Mouse (Mus musculus) limb, embryonic 12.5 days (tissue): ENCODE measurements around the gene Ctbp2. TPM values are rescaled to one million over a fixed set of nuclear protein-coding genes. Genes with fewer than 3 reads are reported as not detected.
A peak's percentile ranks its signal among the peaks of the same experiment; 100 is the strongest.

Experiments used
- ATAC-seq: fragments of 200-750 bp; cut with Nextera tagmentation; 2 replicates; pipeline ENCODE4 v1.8.0; 2017; ENCODE audit warnings: low read depth, moderate TSS enrichment; ENCODE audit not compliant: insufficient number of reproducible peaks, insufficient read depth, low FRiP score, low TSS enrichment
- H3K27ac ChIP-seq: fragments of 300-500 bp; sonication (generic); 2 replicates; pipeline ENCODE4 v1.5.1; 2016; ENCODE audit warnings: mild to moderate bottlenecking, moderate library complexity
- H3K27me3 ChIP-seq: fragments of 300-500 bp; sonication (generic); 2 replicates; pipeline ENCODE4 v1.6.1; 2016; ENCODE audit warnings: mild to moderate bottlenecking, moderate library complexity
- H3K36me3 ChIP-seq: fragments of 300-500 bp; sonication (generic); 2 replicates; pipeline ENCODE4 v1.6.1; 2016; ENCODE audit warnings: mild to moderate bottlenecking, moderate library complexity
- H3K4me1 ChIP-seq: fragments of 300-500 bp; sonication (generic); replicated peaks from 2 replicates; pipeline ENCODE4 v1.6.1; 2016
- H3K4me2 ChIP-seq: fragments of 300-500 bp; sonication (generic); 2 replicates; pipeline ENCODE4 v1.6.1; 2016; ENCODE audit warnings: mild to moderate bottlenecking, moderate library complexity
- H3K4me3 ChIP-seq: fragments of 300-500 bp; sonication (generic); replicated peaks from 2 replicates; pipeline ENCODE4 v1.5.1; 2016; ENCODE audit warnings: mild to moderate bottlenecking
- H3K9ac ChIP-seq: fragments of 300-500 bp; sonication (generic); replicated peaks from 2 replicates; pipeline ENCODE4 v1.6.1; 2016; ENCODE audit warnings: mild to moderate bottlenecking, moderate library complexity
- H3K9me3 ChIP-seq: fragments of 300-500 bp; sonication (generic); 2 replicates; pipeline ENCODE4 v1.6.1; 2016; ENCODE audit warnings: mild to moderate bottlenecking, moderate library complexity
- WGBS: fragments of 180-500 bp; shearing (Covaris S2); methylation state at CpG from one replicate; pipeline ENCODE4 v1.1.7; 2016; 5-methylcytosine and 5-hydroxymethylcytosine counted together
- polyA plus RNA-seq: library from polyadenylated mRNA; unstranded; fragments of >200 nt; fragmentation: Nextera tagmentation; extraction: Ambion mirVana; gene quantifications from 2 replicates; pipeline ENCODE4 v1.2.1, GENCODE M21; 2016

Ctbp2 gene
- polyA plus RNA-seq: 105 and 110 TPM in 2 replicates

GRCm38 (mm10) chr7:133123999-133124700 lies at the start of gene Ctbp2:
Gene Ctbp2, minus strand, starts transcription at chr7:133124354.
- Histone ChIP-seq H3K4me1 (peaks cover 21% of the 10 kb centered on the region), H3K27ac (peak within 1 kb of the TSS; percentile 99), H3K36me3 (no peaks in the 10 kb centered on the region), H3K9me3 (peaks cover 8% of the 10 kb centered on the region; the same call in 1 of the 2 replicates), H3K4me2 (peak within 1 kb of the TSS; percentile 89), H3K27me3 (peaks cover 17% of the 10 kb centered on the region; the same call in 1 of the 2 replicates), H3K9ac (peak within 1 kb of the TSS; percentile 98), H3K4me3 (peak within 1 kb of the TSS; percentile 96)
- peak; percentile 81 for ATAC-seq
- WGBS: under 1% methylated on average over 54 of the region's 59 CpGs

GRCm38 (mm10) chr7:133171403-133172032 lies 47.4 kb upstream of the Ctbp2 start:
- H3K4me3 ChIP-seq: no peak overlapping the region
- no peak overlapping the region for H3K4me2 ChIP-seq
- peaks cover 6% of the 10 kb centered on the region; the same call in 1 of the 2 replicates for H3K4me1 ChIP-seq
- H3K36me3 ChIP-seq: no peaks in the 10 kb centered on the region
- no peak for ATAC-seq
- no peaks in the 10 kb centered on the region for H3K27me3 ChIP-seq
- H3K27ac ChIP-seq: no peak overlapping the region
- no peaks in the 10 kb centered on the region for H3K9me3 ChIP-seq
- WGBS: 72% methylated on average over 4 of the region's 4 CpGs
- no peak overlapping the region for H3K9ac ChIP-seq

GRCm38 (mm10) chr7:133168928-133169327 lies 44.8 kb upstream of the Ctbp2 start:
- 81% methylated on average over 3 of the region's 3 CpGs for WGBS
- H3K4me3 ChIP-seq: no peak overlapping the region

GRCm38 (mm10) chr7:133167903-133168302 lies 43.7 kb upstream of the Ctbp2 start:
- Histone ChIP-seq H3K27me3 (no peaks in the 10 kb centered on the region), H3K4me3 (no peak overlapping the region), H3K36me3 (no peaks in the 10 kb centered on the region), H3K4me1 (0 out of 2 replicates have a peak, but pooled peaks cover 2% of the 10 kb centered on the region), H3K9ac (no peak overlapping the region), H3K4me2 (no peak overlapping the region), H3K9me3 (no peaks in the 10 kb centered on the region), H3K27ac (no peak overlapping the region)
- WGBS: 82% methylated on average over 2 of the region's 2 CpGs
- ATAC-seq: no peak

More at GRCm38 (mm10) chr7:133168928-133169327, 44.8 kb upstream of the Ctbp2 start:
- Histone ChIP-seq H3K9me3 (no peaks in the 10 kb centered on the region), H3K27ac (no peak overlapping the region), H3K36me3 (no peaks in the 10 kb centered on the region), H3K9ac (no peak overlapping the region), H3K27me3 (no peaks in the 10 kb centered on the region), H3K4me1 (0 out of 2 replicates have a peak, but pooled peaks cover 2% of the 10 kb centered on the region), H3K4me2 (no peak overlapping the region)
- ATAC-seq: no peak

GRCm38 (mm10) chr7:133164770-133165169 lies 40.6 kb upstream of the Ctbp2 start:
- no peak overlapping the region for H3K4me2 ChIP-seq
- peaks cover 13% of the 10 kb centered on the region for H3K4me1 ChIP-seq
- H3K27ac ChIP-seq: no peak overlapping the region
- H3K9ac ChIP-seq: no peak overlapping the region
- H3K36me3 ChIP-seq: no peaks in the 10 kb centered on the region
- no peak overlapping the region for H3K4me3 ChIP-seq
- no peaks in the 10 kb centered on the region for H3K27me3 ChIP-seq
- ATAC-seq: no peak
- no peaks in the 10 kb centered on the region for H3K9me3 ChIP-seq
- 74% methylated on average over 2 of the region's 2 CpGs for WGBS

- 72% methylated on average over 5 of the region's 5 CpGs for WGBS
These were observed 38.9 kb upstream of the Ctbp2 start for GRCm38 (mm10) chr7:133163011-133163410.

GRCm38 (mm10) chr7:133162131-133162530 lies 38.0 kb upstream of the Ctbp2 start:
- Histone ChIP-seq H3K27me3 (no peaks in the 10 kb centered on the region), H3K36me3 (no peaks in the 10 kb centered on the region), H3K4me1 (peaks cover 13% of the 10 kb centered on the region), H3K9ac (no peak overlapping the region), H3K4me2 (no peak overlapping the region), H3K9me3 (no peaks in the 10 kb centered on the region), H3K4me3 (no peak overlapping the region), H3K27ac (no peak overlapping the region)
- 0 out of 2 replicates have a peak, but pooled peaks have one; percentile 15 for ATAC-seq
- WGBS: 55% methylated on average over 2 of the region's 2 CpGs

More at GRCm38 (mm10) chr7:133163011-133163410, 38.9 kb upstream of the Ctbp2 start:
- no peaks in the 10 kb centered on the region for H3K9me3 ChIP-seq
- H3K4me2 ChIP-seq: no peak overlapping the region
- no peak overlapping the region for H3K9ac ChIP-seq
- peaks cover 13% of the 10 kb centered on the region for H3K4me1 ChIP-seq
- ATAC-seq: no peak
- no peaks in the 10 kb centered on the region for H3K27me3 ChIP-seq
- H3K27ac ChIP-seq: no peak overlapping the region
- H3K36me3 ChIP-seq: no peaks in the 10 kb centered on the region
- no peak overlapping the region for H3K4me3 ChIP-seq

- Histone ChIP-seq H3K27ac (no peak overlapping the region), H3K4me3 (no peak overlapping the region), H3K4me1 (peaks cover 13% of the 10 kb centered on the region), H3K36me3 (no peaks in the 10 kb centered on the region), H3K9ac (no peak overlapping the region), H3K9me3 (no peaks in the 10 kb centered on the region), H3K27me3 (no peaks in the 10 kb centered on the region), H3K4me2 (no peak overlapping the region)
- peak; percentile 71; the same call in 1 of the 2 replicates for ATAC-seq
- 8% methylated on average over 7 of the region's 7 CpGs for WGBS
These were observed 37.4 kb upstream of the Ctbp2 start for GRCm38 (mm10) chr7:133161362-133162080.

- Histone ChIP-seq H3K27ac (no peak overlapping the region), H3K4me2 (no peak overlapping the region), H3K4me1 (peaks cover 24% of the 10 kb centered on the region), H3K4me3 (no peak overlapping the region), H3K9me3 (no peaks in the 10 kb centered on the region), H3K9ac (no peak overlapping the region), H3K27me3 (no peaks in the 10 kb centered on the region), H3K36me3 (no peaks in the 10 kb centered on the region)
- no peak for ATAC-seq
- WGBS: 88% methylated on average over 3 of the region's 3 CpGs
These were observed 35.4 kb upstream of the Ctbp2 start for GRCm38 (mm10) chr7:133159519-133159918.

- Histone ChIP-seq H3K27ac (no peak overlapping the region), H3K27me3 (no peaks in the 10 kb centered on the region), H3K9me3 (no peaks in the 10 kb centered on the region), H3K4me3 (no peak overlapping the region), H3K4me1 (peaks cover 10% of the 10 kb centered on the region), H3K36me3 (no peaks in the 10 kb centered on the region), H3K9ac (no peak overlapping the region), H3K4me2 (no peak overlapping the region)
- WGBS: 56% methylated on average over 12 of the region's 12 CpGs
- ATAC-seq: no peak
These were observed 31.5 kb upstream of the Ctbp2 start for GRCm38 (mm10) chr7:133155621-133156020.

- Histone ChIP-seq H3K4me1 (peaks cover 10% of the 10 kb centered on the region), H3K27me3 (no peaks in the 10 kb centered on the region), H3K9ac (no peak overlapping the region), H3K9me3 (no peaks in the 10 kb centered on the region), H3K36me3 (no peaks in the 10 kb centered on the region), H3K4me3 (no peak overlapping the region), H3K4me2 (no peak overlapping the region), H3K27ac (no peak overlapping the region)
- no peak for ATAC-seq
- 65% methylated on average over 6 of the region's 6 CpGs for WGBS
These were observed 30.7 kb upstream of the Ctbp2 start for GRCm38 (mm10) chr7:133154846-133155245.
